Mouse (Mus musculus): ENCODE data around the gene Zfp82. TPM values are rescaled to one million over a fixed set of nuclear protein-coding genes. Genes with fewer than 3 reads are reported as not detected.

Gene Zfp82
- polyA plus RNA-seq, 1 experiment = 2.0 TPM

- Histone ChIP-seq H3K79me2 (ENCODE audit: control insufficient read depth, insufficient read depth) (no peaks in the 10 kb centered on the region), H3ac (ENCODE audit: control insufficient read depth, insufficient read length, low read depth) (no peak overlapping the region), H3K36me3 (ENCODE audit: control insufficient read depth, insufficient read depth) (no peaks in the 10 kb centered on the region), H3K27me3 (ENCODE audit: control insufficient read depth, insufficient read depth, insufficient read length) (no peaks in the 10 kb centered on the region), H3K79me3 (ENCODE audit: low read depth) (no peaks in the 10 kb centered on the region), H3K4me3 (ENCODE audit: insufficient read depth, poor library complexity, severe bottlenecking) (no peak overlapping the region)
- TF ChIP-seq MAX (IDR thresholded peaks at IDR 0.05) (no peak), MYOD1 (IDR thresholded peaks at IDR 0.05; ENCODE audit: control insufficient read depth, insufficient read length, low read depth) (no peak), FOSL1 (IDR thresholded peaks at IDR 0.05; ENCODE audit: insufficient read depth, low read length, poor library complexity, severe bottlenecking) (no peak), USF1 (IDR thresholded peaks at IDR 0.05; ENCODE audit: low read depth) (no peak), MYOG (IDR thresholded peaks at IDR 0.05; ENCODE audit: control insufficient read depth, extremely low read depth, insufficient read length) (no peak), CTCF (IDR thresholded peaks at IDR 0.05; ENCODE audit: control insufficient read depth, insufficient read depth, insufficient read length) (no peak), CEBPB (IDR thresholded peaks at IDR 0.05; ENCODE audit: low read depth) (no peak)
These were observed 38.4 kb downstream of the Zfp82 start for GRCm38 (mm10) chr7:30034331-30034730.

- no peak overlapping the region for H3ac ChIP-seq (ENCODE audit: control insufficient read depth, insufficient read length, low read depth)
- TF ChIP-seq CEBPB (IDR thresholded peaks at IDR 0.05; ENCODE audit: low read depth) (no peak), MYOD1 (IDR thresholded peaks at IDR 0.05; ENCODE audit: control insufficient read depth, insufficient read length, low read depth) (no peak)
- no peaks in the 10 kb centered on the region for H3K79me3 ChIP-seq (ENCODE audit: low read depth)
- no peak overlapping the region for H3K4me3 ChIP-seq (ENCODE audit: insufficient read depth, poor library complexity, severe bottlenecking)
- no peaks in the 10 kb centered on the region for H3K27me3 ChIP-seq (ENCODE audit: control insufficient read depth, insufficient read depth, insufficient read length)
- no peaks in the 10 kb centered on the region for H3K79me2 ChIP-seq (ENCODE audit: control insufficient read depth, insufficient read depth)
- peaks cover 10% of the 10 kb centered on the region for H3K36me3 ChIP-seq (ENCODE audit: control insufficient read depth, insufficient read depth)
These were observed 41.3 kb downstream of the Zfp82 start for GRCm38 (mm10) chr7:30031379-30031778.

- H3ac ChIP-seq (ENCODE audit: control insufficient read depth, insufficient read length, low read depth) = no peak overlapping the region
- peaks cover 17% of the 10 kb centered on the region for H3K36me3 ChIP-seq (ENCODE audit: control insufficient read depth, insufficient read depth)
- H3K4me3 ChIP-seq (ENCODE audit: insufficient read depth, poor library complexity, severe bottlenecking) = no peak overlapping the region
- no peak for TF ChIP-seq USF1 (IDR thresholded peaks at IDR 0.05; ENCODE audit: low read depth)
- no peak for TF ChIP-seq FOSL1 (IDR thresholded peaks at IDR 0.05; ENCODE audit: insufficient read depth, low read length, poor library complexity, severe bottlenecking)
- TF ChIP-seq CTCF (IDR thresholded peaks at IDR 0.05; ENCODE audit: control insufficient read depth, insufficient read depth, insufficient read length) = no peak
- TF ChIP-seq MAX (IDR thresholded peaks at IDR 0.05) = no peak
- TF ChIP-seq MYOD1 (IDR thresholded peaks at IDR 0.05; ENCODE audit: control insufficient read depth, insufficient read length, low read depth) = no peak
- no peak for TF ChIP-seq CEBPB (IDR thresholded peaks at IDR 0.05; ENCODE audit: low read depth)
- TF ChIP-seq MYOG (IDR thresholded peaks at IDR 0.05; ENCODE audit: control insufficient read depth, extremely low read depth, insufficient read length) = no peak
- H3K27me3 ChIP-seq (ENCODE audit: control insufficient read depth, insufficient read depth, insufficient read length) = no peaks in the 10 kb centered on the region
- no peaks in the 10 kb centered on the region for H3K79me2 ChIP-seq (ENCODE audit: control insufficient read depth, insufficient read depth)
- no peaks in the 10 kb centered on the region for H3K79me3 ChIP-seq (ENCODE audit: low read depth)
These were observed 42.0 kb downstream of the Zfp82 start for GRCm38 (mm10) chr7:30030677-30031076.

- no peak for TF ChIP-seq MYOG (IDR thresholded peaks at IDR 0.05; ENCODE audit: control insufficient read depth, extremely low read depth, insufficient read length)
- no peak for TF ChIP-seq MAX (IDR thresholded peaks at IDR 0.05)
- no peak for TF ChIP-seq MYOD1 (IDR thresholded peaks at IDR 0.05; ENCODE audit: control insufficient read depth, insufficient read length, low read depth)
- TF ChIP-seq USF1 (IDR thresholded peaks at IDR 0.05; ENCODE audit: low read depth) = no peak
- no peak for TF ChIP-seq CTCF (IDR thresholded peaks at IDR 0.05; ENCODE audit: control insufficient read depth, insufficient read depth, insufficient read length)
- no peak for TF ChIP-seq FOSL1 (IDR thresholded peaks at IDR 0.05; ENCODE audit: insufficient read depth, low read length, poor library complexity, severe bottlenecking)
- no peak for TF ChIP-seq CEBPB (IDR thresholded peaks at IDR 0.05; ENCODE audit: low read depth)
- peaks cover 2% of the 10 kb centered on the region for H3K79me3 ChIP-seq (ENCODE audit: low read depth)
- no peaks in the 10 kb centered on the region for H3K27me3 ChIP-seq (ENCODE audit: control insufficient read depth, insufficient read depth, insufficient read length)
- H3K79me2 ChIP-seq (ENCODE audit: control insufficient read depth, insufficient read depth) = no peaks in the 10 kb centered on the region
- H3K4me3 ChIP-seq (ENCODE audit: insufficient read depth, poor library complexity, severe bottlenecking) = no peak overlapping the region
- peaks cover 34% of the 10 kb centered on the region for H3K36me3 ChIP-seq (ENCODE audit: control insufficient read depth, insufficient read depth)
- no peak overlapping the region for H3ac ChIP-seq (ENCODE audit: control insufficient read depth, insufficient read length, low read depth)
These were observed 44.1 kb downstream of the Zfp82 start for GRCm38 (mm10) chr7:30028572-30028971.

GRCm38 (mm10) chr7:30027331-30027730, 45.4 kb downstream of the Zfp82 start:
- TF ChIP-seq CEBPB (IDR thresholded peaks at IDR 0.05; ENCODE audit: low read depth) (no peak), MAX (IDR thresholded peaks at IDR 0.05) (no peak), FOSL1 (IDR thresholded peaks at IDR 0.05; ENCODE audit: insufficient read depth, low read length, poor library complexity, severe bottlenecking) (no peak), MYOG (IDR thresholded peaks at IDR 0.05; ENCODE audit: control insufficient read depth, extremely low read depth, insufficient read length) (no peak), USF1 (IDR thresholded peaks at IDR 0.05; ENCODE audit: low read depth) (no peak), CTCF (IDR thresholded peaks at IDR 0.05; ENCODE audit: control insufficient read depth, insufficient read depth, insufficient read length) (no peak), MYOD1 (IDR thresholded peaks at IDR 0.05; ENCODE audit: control insufficient read depth, insufficient read length, low read depth) (no peak)
- Histone ChIP-seq H3K27me3 (ENCODE audit: control insufficient read depth, insufficient read depth, insufficient read length) (no peaks in the 10 kb centered on the region), H3K79me2 (ENCODE audit: control insufficient read depth, insufficient read depth) (no peaks in the 10 kb centered on the region), H3K79me3 (ENCODE audit: low read depth) (peaks cover 2% of the 10 kb centered on the region), H3ac (ENCODE audit: control insufficient read depth, insufficient read length, low read depth) (no peak overlapping the region), H3K36me3 (ENCODE audit: control insufficient read depth, insufficient read depth) (peaks cover 47% of the 10 kb centered on the region), H3K4me3 (ENCODE audit: insufficient read depth, poor library complexity, severe bottlenecking) (no peak overlapping the region)

GRCm38 (mm10) chr7:30025358-30025757, 47.3 kb downstream of the Zfp82 start:
- Histone ChIP-seq H3ac (ENCODE audit: control insufficient read depth, insufficient read length, low read depth) (no peak overlapping the region), H3K79me2 (ENCODE audit: control insufficient read depth, insufficient read depth) (no peaks in the 10 kb centered on the region), H3K36me3 (ENCODE audit: control insufficient read depth, insufficient read depth) (peaks cover 56% of the 10 kb centered on the region), H3K27me3 (ENCODE audit: control insufficient read depth, insufficient read depth, insufficient read length) (no peaks in the 10 kb centered on the region), H3K79me3 (ENCODE audit: low read depth) (peaks cover 2% of the 10 kb centered on the region), H3K4me3 (ENCODE audit: insufficient read depth, poor library complexity, severe bottlenecking) (no peak overlapping the region)
- TF ChIP-seq USF1 (IDR thresholded peaks at IDR 0.05; ENCODE audit: low read depth) (no peak), CTCF (IDR thresholded peaks at IDR 0.05; ENCODE audit: control insufficient read depth, insufficient read depth, insufficient read length) (no peak), MAX (IDR thresholded peaks at IDR 0.05) (no peak), CEBPB (IDR thresholded peaks at IDR 0.05; ENCODE audit: low read depth) (no peak)

Measured in C2C12 (cell line).